Mouse (Mus musculus): ENCODE measurements around the gene Sod1. TPM values are rescaled to one million over a fixed set of nuclear protein-coding genes. Genes with fewer than 3 reads are reported as not detected.
"Not testable (repeated sequence)": the region's sequence is repeated elsewhere in the genome, so short reads cannot be mapped to it uniquely, and the experiment has no call there.

The Sod1 gene
- polyA plus RNA-seq, 1 experiment from 2014 or later: 1,127 TPM

DNA sequence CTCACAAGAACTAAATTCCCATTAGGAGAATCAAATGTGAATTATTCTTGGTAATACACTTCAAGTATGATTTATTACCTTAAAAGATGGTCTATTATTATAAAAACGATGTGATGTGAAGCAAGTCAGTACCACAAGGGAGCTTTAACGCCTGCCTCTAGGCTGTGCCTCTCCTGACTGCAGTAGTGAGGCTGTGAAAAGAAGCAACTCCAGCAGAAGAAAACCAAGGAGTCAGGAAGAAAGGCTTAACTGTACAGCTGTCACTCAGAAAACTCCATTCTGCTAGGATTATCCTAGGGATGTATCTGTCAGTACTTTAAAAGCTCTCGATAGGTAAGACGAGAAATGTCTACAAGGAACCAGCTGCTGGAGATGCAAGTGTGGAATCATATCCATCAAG lies 21.3 kb downstream of the Sod1 start:
- Histone ChIP-seq H3K9me3 (replicated peaks) (no peaks in the 10 kb centered on the region), H3K27me3 (ENCODE audit: low read depth, poor library complexity, severe bottlenecking) (no peaks in the 10 kb centered on the region), H3K36me3 (peaks cover 98% of the 10 kb centered on the region), H3K4me3 (no peak overlapping the region), H3K4me1 (peaks cover 3% of the 10 kb centered on the region; the same call in 1 of the 2 replicates), H3K27ac (replicated peaks) (no peak overlapping the region)
- no peak for DNase-seq (ENCODE audit: low spot score)
- 90% methylated on average over 4 of the region's 4 CpGs for WGBS

DNA sequence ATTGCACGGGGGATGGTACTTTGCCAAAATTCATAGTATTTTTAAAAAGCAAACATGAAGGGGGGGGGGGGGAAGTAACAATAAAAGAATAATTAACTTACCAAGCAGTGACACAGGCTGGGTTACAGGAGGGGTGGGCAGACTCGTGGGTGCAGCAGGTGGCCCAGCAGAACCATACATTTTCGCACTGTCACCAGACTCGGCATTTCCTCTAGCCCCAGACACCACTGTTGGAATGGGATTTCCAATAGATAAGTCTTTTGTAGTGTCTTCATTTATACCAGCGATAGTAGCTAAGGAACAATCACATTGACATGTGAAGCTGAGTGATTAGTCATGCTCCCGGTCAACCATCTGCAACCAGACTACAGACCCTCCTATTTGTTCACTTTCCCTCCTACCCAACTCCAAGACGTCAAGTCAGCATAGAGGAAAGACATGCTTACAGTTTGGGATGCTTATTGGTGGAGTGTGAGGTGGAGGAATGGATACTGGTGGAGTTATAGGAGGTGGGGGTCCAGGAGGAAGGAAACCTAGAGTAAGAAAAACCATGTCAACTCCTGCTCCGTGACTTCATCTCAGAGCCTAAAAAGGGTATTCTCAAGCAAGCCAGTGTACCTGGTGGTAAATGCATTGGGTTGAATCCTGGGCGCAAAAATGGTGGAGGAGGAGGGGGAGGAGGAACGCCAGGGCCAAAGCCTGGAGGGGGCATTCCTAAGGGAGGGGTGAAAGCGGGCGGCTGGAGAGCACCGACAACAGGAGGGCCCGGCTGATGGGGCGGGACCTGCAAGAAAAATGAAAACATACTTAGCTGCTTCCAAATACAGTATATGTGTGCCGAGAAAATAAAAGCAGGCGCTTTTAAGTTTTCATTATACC lies 22.1 kb downstream of the Sod1 start:
- H3K36me3 ChIP-seq: peaks cover 98% of the 10 kb centered on the region
- no peak overlapping the region for H3K4me3 ChIP-seq
- peaks cover 3% of the 10 kb centered on the region; the same call in 1 of the 2 replicates for H3K4me1 ChIP-seq
- 83% methylated on average over 17 of the region's 17 CpGs for WGBS
- no peaks in the 10 kb centered on the region for H3K27me3 ChIP-seq (ENCODE audit: low read depth, poor library complexity, severe bottlenecking)
- no peak for DNase-seq (ENCODE audit: low spot score)
- H3K9me3 ChIP-seq (replicated peaks): no peaks in the 10 kb centered on the region
- no peak overlapping the region for H3K27ac ChIP-seq (replicated peaks)

DNA sequence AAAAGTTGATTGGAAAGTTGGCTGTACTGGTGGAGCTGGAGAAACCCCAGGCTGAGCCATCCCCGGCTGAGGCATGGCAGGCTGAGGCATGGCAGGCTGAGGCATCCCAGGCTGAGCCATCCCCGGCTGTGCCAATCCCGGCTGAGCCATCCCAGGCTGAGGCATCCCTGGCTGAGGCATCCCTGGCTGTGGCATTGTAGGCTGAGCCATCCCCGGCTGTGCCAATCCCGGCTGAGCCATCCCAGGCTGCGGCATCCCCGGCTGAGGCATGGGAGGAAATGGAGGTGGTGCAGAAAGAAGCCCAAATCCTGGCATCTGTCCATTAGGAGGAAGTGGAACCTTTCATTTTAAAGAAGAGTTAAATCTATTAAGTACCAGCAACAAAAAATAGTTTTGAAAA lies 29.5 kb downstream of the Sod1 start:
- Histone ChIP-seq H3K36me3 (peaks cover 99% of the 10 kb centered on the region), H3K4me3 (no peak overlapping the region), H3K27me3 (ENCODE audit: low read depth, poor library complexity, severe bottlenecking) (no peaks in the 10 kb centered on the region), H3K27ac (replicated peaks) (no peak overlapping the region), H3K9me3 (replicated peaks) (no peaks in the 10 kb centered on the region), H3K4me1 (no peaks in the 10 kb centered on the region)
- DNase-seq (ENCODE audit: low spot score): no peak
- WGBS: 93% methylated on average over 7 of the region's 7 CpGs

- not testable (repeated sequence) for DNase-seq (ENCODE audit: low spot score); H3K4me1 ChIP-seq; H3K9me3 ChIP-seq (replicated peaks); H3K4me3 ChIP-seq; H3K27ac ChIP-seq (replicated peaks); H3K27me3 ChIP-seq (ENCODE audit: low read depth, poor library complexity, severe bottlenecking)
- H3K36me3 ChIP-seq: peaks cover 97% of the 10 kb centered on the region
- 89% methylated on average over 3 of the region's 3 CpGs for WGBS
Measured at GRCm38 (mm10) chr16:90251256-90251655, 30.7 kb downstream of the Sod1 start.

DNA sequence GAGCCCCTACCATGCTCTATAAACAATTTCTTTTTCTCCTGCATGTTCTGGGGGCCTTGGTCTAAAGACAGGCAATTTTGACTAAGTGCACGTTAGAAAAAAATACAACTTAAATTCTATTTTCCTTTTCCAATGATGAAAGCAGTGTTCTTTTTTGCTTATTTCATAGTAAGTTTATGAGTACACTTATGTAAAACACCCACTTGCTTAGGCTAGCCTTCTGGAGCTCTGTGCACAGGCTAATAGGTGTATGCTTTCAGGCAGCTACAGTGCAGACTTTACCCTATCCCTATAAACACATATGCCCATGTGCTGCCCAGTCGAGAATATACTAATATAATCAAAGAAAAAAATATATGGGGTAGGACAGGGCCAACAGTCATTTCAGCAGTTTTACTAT lies 32.0 kb downstream of the Sod1 start:
- peaks cover 97% of the 10 kb centered on the region for H3K36me3 ChIP-seq
- no peaks in the 10 kb centered on the region for H3K4me1 ChIP-seq
- H3K4me3 ChIP-seq: no peak overlapping the region
- H3K9me3 ChIP-seq (replicated peaks): no peaks in the 10 kb centered on the region
- WGBS: 96% methylated on average over 2 of the region's 2 CpGs
- H3K27ac ChIP-seq (replicated peaks): no peak overlapping the region
- no peak for DNase-seq (ENCODE audit: low spot score)
- no peaks in the 10 kb centered on the region for H3K27me3 ChIP-seq (ENCODE audit: low read depth, poor library complexity, severe bottlenecking)

GRCm38 (mm10) chr16:90258950-90259349 lies 38.4 kb downstream of the Sod1 start:
- Histone ChIP-seq H3K4me1 (no peaks in the 10 kb centered on the region), H3K4me3 (no peak overlapping the region), H3K27ac (replicated peaks) (no peak overlapping the region), H3K36me3 (peaks cover 92% of the 10 kb centered on the region), H3K27me3 (ENCODE audit: low read depth, poor library complexity, severe bottlenecking) (no peaks in the 10 kb centered on the region), H3K9me3 (replicated peaks) (no peaks in the 10 kb centered on the region)
- no peak for DNase-seq (ENCODE audit: low spot score)
- 92% methylated on average over 7 of the region's 7 CpGs for WGBS

DNA sequence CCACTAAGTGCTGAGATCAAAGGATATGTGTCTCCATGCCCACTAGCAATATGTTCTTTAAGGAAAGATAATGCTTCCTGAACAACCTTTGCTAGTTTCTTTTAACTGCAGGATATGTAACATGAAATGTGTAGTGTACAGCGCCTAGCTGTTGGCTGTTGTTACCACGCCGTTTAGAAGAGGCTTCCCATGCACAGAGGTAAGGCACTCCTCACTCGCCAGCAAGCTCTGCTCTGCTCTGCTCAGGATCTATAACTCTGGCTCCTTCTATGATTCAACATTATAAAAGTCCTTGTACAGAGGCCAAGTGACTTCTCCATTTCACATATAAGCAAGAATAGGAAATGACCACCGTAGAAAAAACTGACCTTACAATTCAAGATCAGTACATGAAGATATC lies 39.1 kb downstream of the Sod1 start:
- no peak for DNase-seq (ENCODE audit: low spot score)
- H3K27ac ChIP-seq (replicated peaks): no peak overlapping the region
- WGBS: 94% methylated on average over 5 of the region's 5 CpGs
- H3K4me3 ChIP-seq: no peak overlapping the region
- H3K27me3 ChIP-seq (ENCODE audit: low read depth, poor library complexity, severe bottlenecking): no peaks in the 10 kb centered on the region
- peaks cover 85% of the 10 kb centered on the region for H3K36me3 ChIP-seq
- H3K9me3 ChIP-seq (replicated peaks): no peaks in the 10 kb centered on the region
- no peaks in the 10 kb centered on the region for H3K4me1 ChIP-seq

- no peak for DNase-seq (ENCODE audit: low spot score)
- Histone ChIP-seq H3K27me3 (ENCODE audit: low read depth, poor library complexity, severe bottlenecking) (no peaks in the 10 kb centered on the region), H3K4me3 (no peak overlapping the region), H3K27ac (replicated peaks) (no peak overlapping the region), H3K36me3 (peaks cover 80% of the 10 kb centered on the region), H3K4me1 (no peaks in the 10 kb centered on the region), H3K9me3 (replicated peaks) (no peaks in the 10 kb centered on the region)
- WGBS: 98% methylated on average over 4 of the region's 4 CpGs
Measured at GRCm38 (mm10) chr16:90260097-90260496, 39.5 kb downstream of the Sod1 start.

DNA sequence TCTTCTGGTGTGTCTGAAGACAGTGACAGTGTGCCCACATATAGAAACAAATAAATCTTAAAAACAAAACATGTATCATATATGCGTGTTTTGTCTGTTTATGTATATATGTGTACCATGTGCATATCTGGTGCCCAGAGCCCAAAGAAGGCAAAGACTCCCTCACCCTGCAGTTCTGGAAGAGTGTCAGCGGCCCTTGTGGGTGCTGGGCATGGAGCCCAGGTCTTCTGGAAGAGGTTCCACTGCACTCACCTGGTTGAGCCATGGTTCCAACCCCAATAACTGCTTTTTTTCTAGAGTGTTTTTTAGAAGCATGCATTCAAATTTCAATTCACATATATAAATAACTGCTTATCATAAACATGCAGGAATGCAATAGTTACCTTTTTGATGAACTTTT lies 41.2 kb downstream of the Sod1 start:
- 98% methylated on average over 2 of the region's 2 CpGs for WGBS
- H3K27ac ChIP-seq (replicated peaks): no peak overlapping the region
- peaks cover 65% of the 10 kb centered on the region for H3K36me3 ChIP-seq
- no peaks in the 10 kb centered on the region for H3K27me3 ChIP-seq (ENCODE audit: low read depth, poor library complexity, severe bottlenecking)
- DNase-seq (ENCODE audit: low spot score): no peak
- no peaks in the 10 kb centered on the region for H3K9me3 ChIP-seq (replicated peaks)
- no peak overlapping the region for H3K4me3 ChIP-seq
- no peaks in the 10 kb centered on the region for H3K4me1 ChIP-seq

DNA sequence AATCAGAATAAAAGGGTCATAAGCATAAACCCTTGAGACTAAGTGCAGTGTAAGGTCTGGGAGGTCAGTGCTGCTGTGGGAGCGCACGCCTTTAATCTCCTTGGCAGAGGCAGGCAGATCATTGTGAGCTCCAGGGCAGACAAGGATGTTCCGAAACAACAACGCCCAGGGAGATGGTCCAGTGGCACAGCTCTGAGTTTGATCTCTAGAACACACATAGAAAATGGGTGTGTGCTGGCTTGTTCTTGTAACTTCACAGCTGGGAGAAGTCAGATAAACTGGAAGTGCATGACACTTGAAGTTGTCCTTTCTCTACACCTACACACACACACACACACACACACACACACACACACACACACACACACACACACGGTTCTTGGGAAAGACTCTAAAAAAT lies 43.5 kb downstream of the Sod1 start:
- Histone ChIP-seq H3K36me3 (peaks cover 42% of the 10 kb centered on the region), H3K9me3 (replicated peaks) (no peaks in the 10 kb centered on the region), H3K27ac (replicated peaks) (no peak overlapping the region), H3K27me3 (ENCODE audit: low read depth, poor library complexity, severe bottlenecking) (no peaks in the 10 kb centered on the region), H3K4me1 (no peaks in the 10 kb centered on the region), H3K4me3 (no peak overlapping the region)
- no peak for DNase-seq (ENCODE audit: low spot score)
- WGBS: 84% methylated on average over 5 of the region's 5 CpGs

DNA sequence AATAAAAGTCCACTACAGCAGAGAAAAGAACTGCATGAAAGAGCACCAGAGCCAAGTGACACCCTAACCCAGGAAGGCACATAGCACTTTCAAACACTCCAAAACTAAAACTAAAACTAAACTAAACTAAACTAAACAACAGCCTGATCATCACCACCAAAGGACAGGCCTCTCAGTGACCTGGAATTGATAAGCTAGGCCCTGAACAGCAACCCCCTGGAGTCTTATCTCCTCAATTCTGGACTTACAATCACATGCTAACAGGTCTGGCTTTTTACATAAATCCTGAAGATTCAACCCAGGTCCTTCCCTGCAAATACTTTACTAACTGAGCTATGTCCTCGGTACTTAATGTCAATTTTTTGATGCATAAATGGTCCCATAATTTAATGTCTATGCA lies 44.6 kb downstream of the Sod1 start:
- no peaks in the 10 kb centered on the region for H3K4me1 ChIP-seq
- H3K4me3 ChIP-seq: no peak overlapping the region
- H3K9me3 ChIP-seq (replicated peaks): no peaks in the 10 kb centered on the region
- 86% methylated on average over 1 of the region's 1 CpGs for WGBS
- no peaks in the 10 kb centered on the region for H3K27me3 ChIP-seq (ENCODE audit: low read depth, poor library complexity, severe bottlenecking)
- no peak for DNase-seq (ENCODE audit: low spot score)
- peaks cover 32% of the 10 kb centered on the region for H3K36me3 ChIP-seq
- no peak overlapping the region for H3K27ac ChIP-seq (replicated peaks)

DNA sequence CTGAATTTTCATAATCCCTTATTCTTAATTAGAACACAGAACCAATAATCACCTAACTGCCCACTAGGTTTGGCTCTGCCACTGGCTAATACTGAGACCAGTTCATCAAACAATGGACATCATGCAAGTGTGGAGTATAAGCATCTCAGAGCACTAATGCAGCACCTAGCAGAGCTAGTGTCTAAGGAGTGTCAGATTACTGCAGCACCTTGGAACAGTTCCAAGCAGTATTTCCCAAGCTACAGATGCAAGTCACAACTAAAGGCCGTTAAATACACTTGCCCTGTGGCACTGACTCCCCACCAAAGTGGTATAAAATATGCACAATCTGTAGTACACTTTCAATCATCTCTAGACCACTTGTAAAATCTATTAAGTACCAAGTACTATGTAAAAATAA lies 46.0 kb downstream of the Sod1 start:
- no peaks in the 10 kb centered on the region for H3K9me3 ChIP-seq (replicated peaks)
- H3K4me3 ChIP-seq: no peak overlapping the region
- no peak overlapping the region for H3K27ac ChIP-seq (replicated peaks)
- H3K27me3 ChIP-seq (ENCODE audit: low read depth, poor library complexity, severe bottlenecking): no peaks in the 10 kb centered on the region
- DNase-seq (ENCODE audit: low spot score): no peak
- WGBS: 80% methylated on average over 1 of the region's 1 CpGs
- peaks cover 17% of the 10 kb centered on the region for H3K36me3 ChIP-seq
- H3K4me1 ChIP-seq: no peaks in the 10 kb centered on the region

DNA sequence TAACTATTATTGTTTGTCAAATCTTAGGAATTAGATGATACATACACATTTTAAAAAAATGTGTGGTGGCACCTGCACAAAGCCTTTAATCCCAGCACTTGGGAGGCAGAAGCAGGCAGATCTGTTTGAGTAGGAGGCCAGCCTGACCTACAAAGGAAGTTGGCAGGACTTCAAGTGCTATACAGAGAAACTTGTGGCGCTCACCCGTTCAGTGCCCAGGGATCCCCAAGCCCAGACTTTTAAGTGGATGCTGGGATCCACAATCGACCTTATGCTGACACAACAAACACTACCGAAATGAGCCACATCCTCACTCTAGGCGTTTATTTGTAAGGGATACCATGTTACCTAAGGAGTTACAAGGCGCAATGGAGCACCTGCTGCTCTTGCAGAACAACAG lies 55.0 kb downstream of the Sod1 start:
- WGBS: 93% methylated on average over 6 of the region's 6 CpGs
- Histone ChIP-seq H3K4me3 (no peak overlapping the region), H3K36me3 (peaks cover 23% of the 10 kb centered on the region)

More for the DNA sequence above, 55.0 kb downstream of the Sod1 start:
- H3K9me3 ChIP-seq (replicated peaks): no peaks in the 10 kb centered on the region
- DNase-seq (ENCODE audit: low spot score): no peak
- H3K27me3 ChIP-seq (ENCODE audit: low read depth, poor library complexity, severe bottlenecking): no peaks in the 10 kb centered on the region
- peaks cover 14% of the 10 kb centered on the region for H3K4me1 ChIP-seq
- no peak overlapping the region for H3K27ac ChIP-seq (replicated peaks)

Data from midbrain, embryonic 10.5 days (tissue).